Comparison of ENCODE assay signal across 8 mouse cellular contexts in genomic region chr1:118458279-118458678, GRCm38 (mm10).
A peak's percentile ranks its signal among the peaks of the same experiment; 100 is the strongest.
DNase-seq lines count a peak whose midpoint lies in the region; ATAC-seq and TF ChIP-seq lines count a peak whose summit lies in the region.

No protein-coding gene starts in this region.

- ATAC-seq in forebrain, embryonic 12.5 days (ENCODE audit: low FRiP score), result no peak
- no peak for ATAC-seq in limb, embryonic 11.5 days (ENCODE audit: insufficient number of reproducible peaks, low FRiP score, low TSS enrichment, low read depth)
- no peak for ATAC-seq in neural tube, embryonic 14.5 days (ENCODE audit: low read depth)

- H3K4me1 ChIP-seq in forebrain, embryonic 12.5 days, result peaks cover 43% of the 10 kb centered on the region
- H3K4me1 ChIP-seq in limb, embryonic 11.5 days (ENCODE audit: control insufficient read depth, insufficient read depth, low read length), result peaks cover 14% of the 10 kb centered on the region; the same call in 1 of the 2 replicates
- H3K4me1 ChIP-seq in neural tube, embryonic 14.5 days (ENCODE audit: control insufficient read depth, insufficient read depth, low read length), result peaks cover 20% of the 10 kb centered on the region

- H3K9ac ChIP-seq in forebrain, embryonic 12.5 days, result no peak overlapping the region
- no peak overlapping the region for H3K9ac ChIP-seq in limb, embryonic 11.5 days (ENCODE audit: low read length)
- no peak overlapping the region for H3K9ac ChIP-seq in neural tube, embryonic 14.5 days (replicated peaks; ENCODE audit: low read depth, low read length)

- H3K27me3 ChIP-seq in forebrain, embryonic 12.5 days, result no peaks in the 10 kb centered on the region
- H3K27me3 ChIP-seq in limb, embryonic 11.5 days (ENCODE audit: control insufficient read depth, insufficient read depth, low read length), result no peaks in the 10 kb centered on the region
- no peaks in the 10 kb centered on the region for H3K27me3 ChIP-seq in neural tube, embryonic 14.5 days (ENCODE audit: control insufficient read depth, insufficient read depth, low read length)

- intact Hi-C loops in left cerebral cortex, adult 2 months (cut with DNase I), result no loop called here
- intact Hi-C loops in left cerebral cortex, postnatal 36 days (cut with DNase I), result no loop called here
- intact Hi-C loops in gastrocnemius, postnatal 14 days (cut with DNase I; ENCODE audit: low total_unique reads), result no loop called here

- whole genome bisulfite sequencing in forebrain, embryonic 12.5 days, result 57% methylated on average over 3 of the region's 3 CpGs
- 64% methylated on average over 3 of the region's 3 CpGs for WGBS in limb, embryonic 11.5 days
- 62% methylated on average over 3 of the region's 3 CpGs for WGBS in neural tube, embryonic 14.5 days

- H3K4me3 ChIP-seq in left cerebral cortex, adult 2 months, result no peak overlapping the region
- no peak overlapping the region for H3K4me3 ChIP-seq in forebrain, embryonic 12.5 days (replicated peaks)
- H3K4me3 ChIP-seq in limb, embryonic 11.5 days (ENCODE audit: low read depth, low read length), result no peak overlapping the region
- H3K4me3 ChIP-seq in neural tube, embryonic 14.5 days (ENCODE audit: low read depth, low read length), result no peak overlapping the region

- TF ChIP-seq CTCF in left cerebral cortex, adult 2 months (IDR thresholded peaks at IDR 0.05), result no peak

- H3K27ac ChIP-seq in left cerebral cortex, adult 2 months, result peak overlapping the region; percentile 22; the same call in 1 of the 2 replicates
- peak overlapping the region; percentile 42 for H3K27ac ChIP-seq in forebrain, embryonic 12.5 days
- no peak overlapping the region for H3K27ac ChIP-seq in limb, embryonic 11.5 days (replicated peaks; ENCODE audit: low read depth, low read length)
- no peak overlapping the region for H3K27ac ChIP-seq in neural tube, embryonic 14.5 days (ENCODE audit: low read depth, low read length)

- no peaks in the 10 kb centered on the region for H3K9me3 ChIP-seq in forebrain, embryonic 12.5 days
- H3K9me3 ChIP-seq in limb, embryonic 11.5 days (ENCODE audit: control insufficient read depth, low read length), result no peaks in the 10 kb centered on the region
- H3K9me3 ChIP-seq in neural tube, embryonic 14.5 days (ENCODE audit: control insufficient read depth, low read length), result no peaks in the 10 kb centered on the region

- H3K4me2 ChIP-seq in forebrain, embryonic 12.5 days, result peak overlapping the region; percentile 31
- H3K4me2 ChIP-seq in limb, embryonic 11.5 days (ENCODE audit: low read depth, severe bottlenecking), result peak overlapping the region; percentile 71; the same call in 1 of the 2 replicates
- peak overlapping the region; percentile 70; the same call in 1 of the 2 replicates for H3K4me2 ChIP-seq in neural tube, embryonic 14.5 days (ENCODE audit: low read depth, low read length)

- peaks cover 18% of the 10 kb centered on the region for H3K36me3 ChIP-seq in forebrain, embryonic 12.5 days (replicated peaks)
- peaks cover 4% of the 10 kb centered on the region; the same call in 1 of the 2 replicates for H3K36me3 ChIP-seq in limb, embryonic 11.5 days (ENCODE audit: control insufficient read depth, insufficient read depth, low read length)
- H3K36me3 ChIP-seq in neural tube, embryonic 14.5 days (ENCODE audit: control insufficient read depth, insufficient read depth, low read length), result 0 out of 2 replicates have a peak, but pooled peaks cover 3% of the 10 kb centered on the region

- no peak for DNase-seq in left cerebral cortex, adult 2 months (ENCODE audit: extremely low spot score in 1 of 2, low spot score in 2 of 2)
- DNase-seq in left cerebral cortex, postnatal 36 days (ENCODE audit: low spot score in 2 of 2), result no peak
- no peak for DNase-seq in limb, embryonic 11.5 days (ENCODE audit: low spot score)
- DNase-seq in gastrocnemius, postnatal 14 days, result no peak
- DNase-seq in right cerebral cortex, postnatal 25 days, result no peak
- DNase-seq in embryo, embryonic 11 days, result no peak

Comparison
In these comparisons a context has a peak if more than half of its experiments do, and no peak if none do; other contexts are left out.
1. H3K27ac ChIP-seq: peak in left cerebral cortex, adult 2 months (single experiment) and forebrain, embryonic 12.5 days (single experiment); none in limb, embryonic 11.5 days (single experiment) and neural tube, embryonic 14.5 days (single experiment).
2. Peak in every context shown above with its lines, with median percentiles within 50 percentile points of each other: H3K4me2 ChIP-seq.